Mouse (Mus musculus) liver, embryonic 11.5 days (tissue): ENCODE results near the gene Gm13769. TPM values are rescaled to one million over a fixed set of nuclear protein-coding genes. Genes with fewer than 3 reads are reported as not detected.
"Not testable (repeated sequence)": the region's sequence is repeated elsewhere in the genome, so short reads cannot be mapped to it uniquely, and the experiment has no call there.

Experiments
- ATAC-seq: fragments of 200-750 bp; cut with Nextera tagmentation; replicated peaks from 2 replicates; pipeline ENCODE4 v1.8.0; 2017; ENCODE audit warnings: moderate number of reproducible peaks, mild to moderate bottlenecking, moderate TSS enrichment, moderate library complexity; ENCODE audit not compliant: low FRiP score
- DNase-seq: peaks from one replicate; pipeline ENCODE4 v3.0.0-alpha.2; 2017; ENCODE audit warnings: low spot score
- H3K27ac ChIP-seq: fragments of 300-500 bp; sonication (generic); 2 replicates; pipeline ENCODE4 v1.5.1; 2014; ENCODE audit warnings: mild to moderate bottlenecking, low read depth, low read length, control low read depth
- H3K27me3 ChIP-seq: fragments of 300-500 bp; sonication (generic); replicated peaks from 2 replicates; pipeline ENCODE4 v1.6.1; 2014; ENCODE audit warnings: low read length, mixed read lengths; ENCODE audit not compliant: control insufficient read depth, insufficient read depth
- H3K36me3 ChIP-seq: fragments of 300-500 bp; sonication (generic); 2 replicates; pipeline ENCODE4 v1.6.1; 2014; ENCODE audit warnings: mild to moderate bottlenecking, low read length, moderate library complexity, mixed read lengths; ENCODE audit not compliant: control insufficient read depth, insufficient read depth
- H3K4me1 ChIP-seq: fragments of 300-500 bp; sonication (generic); replicated peaks from 2 replicates; pipeline ENCODE4 v1.6.1; 2014; ENCODE audit warnings: low read length, mixed read lengths; ENCODE audit not compliant: control insufficient read depth, insufficient read depth
- H3K4me2 ChIP-seq: fragments of 300-500 bp; sonication (generic); 2 replicates; pipeline ENCODE4 v1.6.1; 2014; ENCODE audit warnings: mild to moderate bottlenecking, control low read depth, moderate library complexity
- H3K4me3 ChIP-seq: fragments of 300-500 bp; sonication (generic); 2 replicates; pipeline ENCODE4 v1.5.1; 2014; ENCODE audit warnings: low read depth, low read length, control low read depth
- H3K9ac ChIP-seq: fragments of 300-500 bp; sonication (generic); 2 replicates; pipeline ENCODE4 v1.6.1; 2014; ENCODE audit warnings: low read depth, low read length, control low read depth
- H3K9me3 ChIP-seq: fragments of 300-500 bp; sonication (generic); 2 replicates; pipeline ENCODE4 v1.6.1; 2016; ENCODE audit warnings: low read length, inconsistent platforms, mixed read lengths; ENCODE audit not compliant: control insufficient read depth
- WGBS: fragments of 180-500 bp; shearing (Covaris S2); extraction: QIAGEN DNeasy Blood & Tissue Kit; methylation state at CpG from one replicate; pipeline ENCODE4 v1.1.7; 2014; 5-methylcytosine and 5-hydroxymethylcytosine counted together
- polyA plus RNA-seq: library from polyadenylated mRNA; unstranded; fragments of >200 nt; fragmentation: Nextera tagmentation; extraction: Ambion mirVana; gene quantifications from 2 replicates; pipeline ENCODE4 v1.2.1, GENCODE M21; 2014

Gene Gm13769
- polyA plus RNA-seq = not detected in 2 replicates

DNA sequence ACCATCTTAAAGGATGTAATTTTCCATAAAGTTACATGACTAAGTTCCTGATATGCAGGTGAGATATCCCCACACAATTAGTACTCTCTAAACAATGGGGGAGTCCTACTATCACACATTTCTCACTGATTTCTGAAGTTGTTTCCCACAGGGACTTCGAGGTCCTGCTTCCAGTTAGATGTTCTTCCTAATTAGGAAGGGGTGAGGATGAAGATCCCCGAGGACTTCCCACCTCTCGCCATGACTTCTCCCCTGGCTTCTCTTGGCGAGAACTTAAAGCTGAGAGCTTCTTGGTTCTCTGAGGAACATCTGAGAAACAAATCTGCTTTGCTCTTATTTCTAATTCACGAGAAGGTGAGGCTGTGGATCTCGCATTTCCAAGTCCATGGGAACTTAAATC lies at the start of gene Gm13769:
Gene Gm13769, plus strand, starts transcription at position 301 of the 400 bp plus-strand sequence.
- WGBS = no CpG with 5 or more reads among the region's 6 CpGs
- not testable (repeated sequence) for H3K9ac ChIP-seq, H3K27me3 ChIP-seq, DNase-seq, H3K36me3 ChIP-seq, H3K4me1 ChIP-seq, H3K4me2 ChIP-seq, H3K9me3 ChIP-seq, ATAC-seq, H3K27ac ChIP-seq, H3K4me3 ChIP-seq

DNA sequence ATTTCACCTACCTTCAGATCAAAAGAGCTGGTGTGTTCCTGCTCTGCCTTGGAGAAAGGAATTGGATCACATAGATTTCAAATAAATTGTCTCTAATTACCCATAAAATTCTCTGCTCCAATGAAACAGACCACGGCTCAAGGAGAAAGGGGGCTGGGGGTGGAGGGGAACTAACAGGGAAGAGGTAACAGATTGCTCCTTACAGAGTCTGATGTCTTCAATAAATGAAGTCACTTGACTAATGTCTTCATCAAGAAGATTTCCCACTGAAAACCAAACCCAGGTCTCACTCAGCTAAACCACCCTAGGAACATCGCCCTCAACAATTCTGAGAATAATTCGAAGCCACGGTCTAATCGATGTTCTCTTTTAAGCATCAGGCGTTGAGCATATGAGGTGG lies 29.3 kb upstream of the Gm13769 start, which contains the start of gene Olfr1272:
Gene Olfr1272, minus strand, starts transcription at position 101 of the 400 bp plus-strand sequence.
- DNase-seq (no peak), ATAC-seq (no peak)
- H3K4me2 ChIP-seq = no peak within 1 kb of the TSS
- WGBS = 85% methylated on average over 6 of the region's 6 CpGs
- H3K4me1 ChIP-seq = no peaks in the 10 kb centered on the region
- H3K27me3 ChIP-seq = no peaks in the 10 kb centered on the region
- H3K36me3 ChIP-seq = no peaks in the 10 kb centered on the region
- no peaks in the 10 kb centered on the region for H3K9me3 ChIP-seq
- H3K4me3 ChIP-seq = no peak within 1 kb of the TSS
- no peak within 1 kb of the TSS for H3K27ac ChIP-seq
- no peak within 1 kb of the TSS for H3K9ac ChIP-seq

GRCm38 (mm10) chr2:90346694-90347093 lies 24.7 kb downstream of the Gm13769 start:
- H3K4me2 ChIP-seq, H3K27me3 ChIP-seq, ATAC-seq, H3K9me3 ChIP-seq, H3K27ac ChIP-seq, H3K9ac ChIP-seq, H3K4me3 ChIP-seq, H3K4me1 ChIP-seq, H3K36me3 ChIP-seq, DNase-seq: not testable (repeated sequence)
- no CpG with 5 or more reads among the region's 4 CpGs for WGBS

GRCm38 (mm10) chr2:90351047-90351446 lies 29.0 kb downstream of the Gm13769 start:
- DNase-seq, H3K4me3 ChIP-seq: not testable (repeated sequence)
- WGBS = no CpG with 5 or more reads among the region's 6 CpGs

GRCm38 (mm10) chr2:90351540-90351939 lies 29.5 kb downstream of the Gm13769 start:
- not testable (repeated sequence) for H3K27ac ChIP-seq, H3K4me1 ChIP-seq, DNase-seq, H3K36me3 ChIP-seq, ATAC-seq, H3K4me2 ChIP-seq, H3K9me3 ChIP-seq, H3K9ac ChIP-seq, H3K27me3 ChIP-seq, H3K4me3 ChIP-seq
- WGBS = no CpG with 5 or more reads among the region's 3 CpGs

More at GRCm38 (mm10) chr2:90351047-90351446, 29.0 kb downstream of the Gm13769 start:
- ATAC-seq, H3K4me1 ChIP-seq, H3K9me3 ChIP-seq, H3K4me2 ChIP-seq, H3K27ac ChIP-seq, H3K36me3 ChIP-seq, H3K9ac ChIP-seq, H3K27me3 ChIP-seq: not testable (repeated sequence)

DNA sequence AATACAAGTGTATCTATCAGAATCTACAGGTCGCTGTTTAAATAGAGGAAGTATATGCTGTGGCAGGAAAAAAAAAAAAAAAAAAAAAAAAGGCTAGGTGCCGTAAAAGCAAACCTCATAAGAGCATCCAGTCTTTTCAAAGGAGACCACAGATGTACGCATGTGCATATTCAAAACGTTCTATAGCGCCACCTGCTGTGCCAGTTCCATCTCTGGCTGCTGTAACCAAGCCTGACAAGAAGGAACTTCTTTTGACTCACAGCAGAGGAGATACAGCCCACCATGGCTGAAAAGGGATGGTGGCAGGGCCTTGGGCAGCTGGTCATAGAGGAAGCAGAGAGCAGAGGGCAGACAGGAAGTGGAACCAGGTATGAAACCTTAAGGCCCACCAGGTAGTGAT lies 37.2 kb downstream of the Gm13769 start:
- not testable (repeated sequence) for ATAC-seq, H3K27me3 ChIP-seq, DNase-seq, H3K27ac ChIP-seq, H3K4me2 ChIP-seq, H3K4me1 ChIP-seq, H3K9ac ChIP-seq, H3K9me3 ChIP-seq, H3K4me3 ChIP-seq, H3K36me3 ChIP-seq
- no CpG with 5 or more reads among the region's 5 CpGs for WGBS

DNA sequence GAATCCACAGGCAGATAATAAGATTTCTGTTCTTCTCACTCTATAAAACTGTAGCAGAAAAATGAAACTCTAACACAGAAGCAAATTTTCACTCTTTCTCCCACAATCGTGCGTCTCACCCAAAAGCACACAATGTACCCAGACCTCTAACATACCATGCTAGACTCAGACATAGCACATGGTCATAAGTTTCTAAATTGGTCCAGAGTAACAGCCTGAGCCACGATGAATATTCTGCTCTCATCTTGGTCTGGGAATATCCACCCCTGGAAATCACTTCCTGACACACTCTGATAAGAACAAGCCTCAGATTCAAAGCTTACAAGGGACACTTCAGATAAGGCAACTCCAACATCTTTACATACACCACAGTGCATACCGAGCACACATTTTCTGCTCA lies 38.2 kb downstream of the Gm13769 start:
- H3K4me3 ChIP-seq, ATAC-seq, H3K9ac ChIP-seq, H3K36me3 ChIP-seq, H3K27ac ChIP-seq, DNase-seq, H3K4me1 ChIP-seq, H3K4me2 ChIP-seq, H3K27me3 ChIP-seq, H3K9me3 ChIP-seq: not testable (repeated sequence)
- WGBS = no CpG with 5 or more reads among the region's 4 CpGs

Other genes with a start within 250 kb of the Gm13769 start
- not detected in 2 replicates for gene Olfr1269, start 200.8 kb upstream of the Gm13769 start, polyA plus RNA-seq
- not detected in 2 replicates for gene Olfr32, start 179.9 kb upstream of the Gm13769 start, polyA plus RNA-seq
- gene Olfr1270, start 169.1 kb upstream of the Gm13769 start, polyA plus RNA-seq = not detected in 2 replicates
- gene Olfr1506, start 97.7 kb upstream of the Gm13769 start, polyA plus RNA-seq = not detected in 2 replicates
- not detected in 2 replicates for gene Olfr142, start 64.6 kb upstream of the Gm13769 start, polyA plus RNA-seq
- gene Olfr1271, start 51.2 kb upstream of the Gm13769 start, polyA plus RNA-seq = not detected in 2 replicates
- not detected in 2 replicates for gene Olfr1272, start 29.4 kb upstream of the Gm13769 start, polyA plus RNA-seq
- gene Olfr1274-ps, start 76.5 kb downstream of the Gm13769 start, polyA plus RNA-seq = not detected in 2 replicates